Mouse (Mus musculus): ENCODE measurements at regions not wholly inside any gene's neighbourhood (a gene's known extent, or its start where the extent isn't known, plus 50 kb on each side); places are given as distances from the start of the nearest gene placed in this dataset.

- no peak for DNase-seq (ENCODE audit: low spot score)
These were observed 65.2 kb upstream of the Rreb1 start for GRCm38 (mm10) chr13:37712908-37713496.

GRCm38 (mm10) chr13:37715058-37715712 lies 63.0 kb upstream of the Rreb1 start:
- no peak for DNase-seq (ENCODE audit: low spot score)

GRCm38 (mm10) chr13:37715770-37716693 lies 62.2 kb upstream of the Rreb1 start:
- no peak for DNase-seq (ENCODE audit: low spot score)

- no peak for DNase-seq (ENCODE audit: low spot score)
These were observed 60.4 kb upstream of the Rreb1 start for GRCm38 (mm10) chr13:37717793-37718192.

GRCm38 (mm10) chr13:37718364-37718763 lies 59.8 kb upstream of the Rreb1 start:
- DNase-seq (ENCODE audit: low spot score): no peak

Data from layer of hippocampus, adult 9-10 months (tissue).